Mouse (Mus musculus) lung, adult 2 months (tissue): ENCODE data around the gene Gstt1.

Source experiments
- CTCF ChIP-seq: fragments of 200-500 bp; IDR thresholded peaks from 2 replicates; pipeline ENCODE4 v1.5.1; 2011; ENCODE audit warnings: mild to moderate bottlenecking, low read length, control low read depth; ENCODE audit not compliant: insufficient read depth
- POLR2A ChIP-seq: fragments of 200-500 bp; IDR thresholded peaks from 2 replicates; pipeline ENCODE4 v1.6.1; 2011; ENCODE audit warnings: low read depth, mild to moderate bottlenecking, control low read depth, low read length, borderline replicate concordance; ENCODE audit errors: extremely low read depth

GRCm38 (mm10) chr10:75827668-75828360 lies 29.4 kb upstream of the Gstt1 start:
- no peak for TF ChIP-seq POLR2A
- TF ChIP-seq CTCF: no peak
